Mouse (Mus musculus): ENCODE measurements at regions not wholly inside any gene's neighbourhood (a gene's known extent, or its start where the extent isn't known, plus 50 kb on each side); places are given as distances from the start of the nearest gene placed in this dataset.

DNA sequence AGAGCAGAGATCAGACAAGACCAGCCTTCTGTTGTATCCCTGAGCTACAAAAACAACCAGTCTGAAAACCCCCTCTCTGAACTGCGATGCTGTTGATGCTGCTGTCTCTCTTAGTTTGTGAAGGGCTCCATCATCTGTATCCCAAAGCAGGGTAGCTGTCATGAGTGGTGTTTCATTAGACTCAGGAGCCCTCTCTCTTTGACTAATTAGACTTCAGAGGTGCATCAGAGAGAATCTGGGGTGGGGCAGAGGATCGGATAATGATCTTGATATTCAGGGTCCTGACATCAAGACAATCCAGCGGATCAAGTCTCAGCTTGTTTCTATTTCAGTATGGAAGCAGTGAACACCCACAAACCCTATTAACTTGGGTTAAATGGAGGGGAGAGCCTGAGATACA lies 70.6 kb upstream of the Slc24a4 start:
- TF ChIP-seq CTCF (conservative IDR thresholded peaks at IDR 0.05; ENCODE audit: insufficient read depth, insufficient read length, low read depth, low read length) (no peak), POLR2A (IDR thresholded peaks at IDR 0.05; ENCODE audit: low read depth, low read length) (no peak)

Data from kidney, adult 2 months (tissue).